21 mouse cellular contexts compared by ENCODE assay signal in the genomic region with DNA sequence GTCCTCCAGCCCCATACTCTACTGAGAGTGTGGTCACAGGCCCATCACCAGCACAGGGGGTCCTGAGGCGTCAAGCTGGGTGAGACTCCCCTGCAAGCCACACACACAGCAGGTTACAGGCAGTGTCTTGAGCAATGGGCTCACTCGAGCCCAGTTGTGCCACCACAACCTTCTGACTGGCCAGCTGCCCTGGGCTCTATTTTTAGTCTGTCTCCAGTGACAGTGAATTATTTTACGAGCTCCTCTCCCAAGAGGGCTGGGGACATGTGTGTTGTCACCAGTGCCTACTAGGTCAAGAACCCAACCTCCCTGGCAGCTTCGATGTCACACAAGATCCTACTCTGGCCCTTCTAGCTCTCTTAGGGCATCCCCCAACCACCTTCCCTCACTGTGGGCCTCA. TPM values are rescaled to one million over a fixed set of nuclear protein-coding genes. Genes with fewer than 3 reads are reported as not detected.
DNase-seq lines count a peak whose midpoint lies in the region; ATAC-seq and TF ChIP-seq lines count a peak whose summit lies in the region.
"Had no signal": no experiment of that assay in that cellular context is flagged by ENCODE, and none has a peak within 500 bp of the region (broad histone marks: within the 10 kb centered on the region; RNA-seq: fewer than 3 reads in every experiment).

No protein-coding gene starts in this region.

- peak overlapping the region; percentile 78; the same call in 1 of the 2 replicates for H3K4me3 ChIP-seq in layer of hippocampus, adult 2 months
- H3K4me3 ChIP-seq: embryonic facial prominence, embryonic 13.5 days; forebrain, embryonic 10.5 days; liver, embryonic 12.5 days had no signal

- TF ChIP-seq CTCF in layer of hippocampus, adult 2 months (conservative IDR thresholded peaks at IDR 0.05) = no peak

- peak overlapping the region; percentile 97 for H3K27ac ChIP-seq in layer of hippocampus, adult 2 months
- H3K27ac ChIP-seq: embryonic facial prominence, embryonic 13.5 days; forebrain, embryonic 10.5 days; liver, embryonic 12.5 days; macrophage had no signal

- DNase-seq in layer of hippocampus, adult 2 months (ENCODE audit: low spot score in 2 of 2) = no peak
- DNase-seq in layer of hippocampus, adult 11-12 months (ENCODE audit: low spot score) = no peak
- DNase-seq in adrenal gland, postnatal 14 days = peak; percentile 85
- peak; percentile 68 for DNase-seq in gastrocnemius, postnatal 10 days
- peak; percentile 32 for DNase-seq in heart, postnatal 4 days
- DNase-seq in right cerebral cortex, adult 18-20 months = no peak
- DNase-seq in kidney, adult 8-10 months = no peak
- DNase-seq: cerebellum, adult 9-10 months; kidney, adult 9 months; layer of hippocampus, postnatal 36 days; left cerebral cortex, postnatal 4 days; lung, embryonic 14.5 days; midbrain, embryonic 14.5 days; retina, postnatal 1 day had no signal

- ATAC-seq in CD4-positive, CD25-positive, alpha-beta regulatory T cell, adult 4 months = no peak
- ATAC-seq: activated CD4-positive, CD25-positive, alpha-beta regulatory T cell, adult 4 months; liver, embryonic 12.5 days; Patski had no signal

RNA-seq across cellular contexts. Expression of gene Prkag2, which starts 4.0 kb away (rescaled TPM):
- 100 to 1,000 TPM; 177 to 193 TPM for total RNA-seq in layer of hippocampus, adult 2 months (2021)
- 64.7 and 74.9 TPM in 2 replicates for total RNA-seq in adrenal gland, postnatal 14 days (2021)
- 10 to 100 TPM; 12.3 to 20.6 TPM for total RNA-seq in gastrocnemius, postnatal 10 days (2021)
- 100 to 1,000 TPM; 143 to 152 TPM for total RNA-seq in heart, postnatal 4 days (2021)
- polyA plus RNA-seq in CD4-positive, CD25-positive, alpha-beta regulatory T cell, adult 4 months (2017; shearing (Covaris generic)) = 10 to 100 TPM; 22.7 to 26.9 TPM

Comparison
In these comparisons a context has a peak if more than half of its experiments do, and no peak if none do; other contexts are left out.
1. DNase-seq: peak in adrenal gland, postnatal 14 days (single experiment), gastrocnemius, postnatal 10 days (single experiment) and heart, postnatal 4 days (single experiment); none in layer of hippocampus, adult 2 months (0 of 2), layer of hippocampus, adult 11-12 months (single experiment), right cerebral cortex, adult 18-20 months (single experiment) and kidney, adult 8-10 months (0 of 2).